Mouse (Mus musculus): ENCODE measurements at regions not wholly inside any gene's neighbourhood (a gene's known extent, or its start where the extent isn't known, plus 50 kb on each side); places are given as distances from the start of the nearest gene placed in this dataset.

- in situ Hi-C loops (cut with MboI, MseI), result no loop called here
Measured at GRCm38 (mm10) chr16:62681880-62682279, 104.7 kb downstream of the Nsun3 start.

GRCm38 (mm10) chr16:62676815-62677214 lies 109.8 kb downstream of the Nsun3 start:
- in situ Hi-C loops (cut with MboI, MseI), result no loop called here

GRCm38 (mm10) chr16:62657383-62657782 lies 129.2 kb downstream of the Nsun3 start:
- in situ Hi-C loops (cut with MboI, MseI), result no loop called here

GRCm38 (mm10) chr16:62654436-62654835 lies 132.2 kb downstream of the Nsun3 start:
- in situ Hi-C loops (cut with MboI, MseI), result no loop called here

- in situ Hi-C loops (cut with MboI, MseI), result no loop called here
Measured at GRCm38 (mm10) chr16:62653817-62654216, 132.8 kb downstream of the Nsun3 start.

GRCm38 (mm10) chr16:62652769-62653465 lies 133.7 kb downstream of the Nsun3 start:
- in situ Hi-C loops (cut with MboI, MseI), result no loop called here

DNA sequence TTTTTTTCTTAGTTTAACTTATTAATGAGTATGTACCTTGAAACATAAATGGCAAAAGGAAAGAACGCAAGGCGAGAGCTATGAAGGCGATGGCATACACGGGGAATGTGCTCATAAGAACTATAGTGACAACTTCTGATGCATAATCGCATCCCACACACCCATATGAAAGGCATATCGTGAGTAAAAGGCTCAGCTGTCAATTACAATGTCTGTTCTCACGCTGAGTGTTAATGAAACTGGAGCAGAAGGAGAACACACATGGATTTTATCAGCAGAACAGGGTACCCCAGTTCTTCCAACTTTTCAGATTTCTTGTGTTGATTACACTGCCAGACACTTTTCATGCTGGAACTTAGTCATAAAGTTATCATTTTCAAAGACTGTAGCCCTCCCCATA lies 135.8 kb downstream of the Nsun3 start:
- in situ Hi-C loops (cut with MboI, MseI), result no loop called here

- in situ Hi-C loops (cut with MboI, MseI), result no loop called here
Measured at GRCm38 (mm10) chr16:62648326-62648725, 138.3 kb downstream of the Nsun3 start.

DNA sequence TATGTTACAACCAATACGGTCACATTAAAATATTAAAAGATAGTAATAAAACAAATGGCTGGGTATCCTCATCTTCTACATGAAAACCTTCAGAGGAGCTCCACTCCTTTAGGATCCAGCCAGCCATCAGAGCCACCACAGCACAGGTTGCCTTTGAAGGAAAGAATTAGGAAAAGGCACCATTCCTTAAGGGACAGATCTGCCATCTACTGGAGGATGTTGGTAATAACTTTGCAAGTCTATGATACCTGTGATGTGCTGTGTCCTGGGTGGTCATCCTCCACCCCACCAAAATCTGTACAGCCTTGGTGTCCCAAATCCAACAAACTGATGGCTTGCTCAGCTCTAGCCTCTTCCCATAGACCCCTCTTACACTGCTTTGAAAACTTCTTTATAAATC lies 140.5 kb downstream of the Nsun3 start:
- in situ Hi-C loops (cut with MboI, MseI), result no loop called here

DNA sequence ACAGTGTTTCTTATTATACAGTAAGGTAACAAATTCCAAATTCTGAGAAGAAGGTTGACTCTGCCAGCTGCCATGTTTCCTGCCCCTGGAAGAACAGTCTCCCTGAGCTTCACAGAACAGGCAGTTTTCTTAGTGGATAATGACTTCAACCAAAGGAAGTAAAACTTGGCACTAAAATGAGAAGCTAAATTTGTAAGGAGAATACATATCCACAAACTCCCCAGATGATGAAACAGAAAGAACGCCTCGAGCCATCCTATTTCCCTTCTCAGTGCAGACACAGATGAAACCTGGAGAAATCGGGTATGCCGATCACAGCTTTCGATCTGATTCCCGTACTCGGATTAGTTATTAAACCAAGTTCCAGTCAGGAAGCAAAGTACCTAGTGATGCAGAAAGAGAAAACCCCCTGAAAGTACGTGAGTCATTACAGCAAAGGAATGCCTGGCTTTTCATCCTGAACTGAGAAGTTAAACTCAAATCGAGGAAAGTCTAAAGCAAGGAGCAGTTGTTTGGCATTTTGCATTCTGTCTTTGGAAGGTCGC lies 143.7 kb downstream of the Nsun3 start:
- in situ Hi-C loops (cut with MboI, MseI), result no loop called here

- in situ Hi-C loops (cut with MboI, MseI), result no loop called here
Measured at GRCm38 (mm10) chr16:62623938-62624337, 162.7 kb downstream of the Nsun3 start.

DNA sequence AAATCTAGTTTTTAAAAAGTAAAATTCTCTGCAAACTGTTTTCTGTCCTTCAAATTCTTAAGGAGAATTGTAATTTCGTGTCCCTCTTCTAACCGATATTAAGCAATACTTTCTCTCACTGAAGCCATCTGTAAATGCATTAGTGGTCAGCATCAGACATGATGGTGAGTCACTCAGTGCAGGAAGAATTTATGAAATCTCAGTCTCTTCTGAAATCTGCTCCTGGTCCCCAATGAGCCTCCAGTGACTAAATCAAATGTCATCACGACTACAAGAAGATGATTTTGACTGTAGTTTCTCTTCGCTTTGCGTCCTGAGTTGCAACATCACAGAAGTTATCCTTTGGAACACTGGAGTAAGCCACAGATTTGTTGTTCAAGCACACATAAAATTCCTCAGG lies 175.7 kb downstream of the Nsun3 start:
- in situ Hi-C loops (cut with MboI, MseI), result no loop called here

GRCm38 (mm10) chr16:62608617-62609016 lies 178.0 kb downstream of the Nsun3 start:
- in situ Hi-C loops (cut with MboI, MseI), result no loop called here

- in situ Hi-C loops (cut with MboI, MseI), result no loop called here
Measured at GRCm38 (mm10) chr16:62605920-62606319, 180.7 kb downstream of the Nsun3 start.

DNA sequence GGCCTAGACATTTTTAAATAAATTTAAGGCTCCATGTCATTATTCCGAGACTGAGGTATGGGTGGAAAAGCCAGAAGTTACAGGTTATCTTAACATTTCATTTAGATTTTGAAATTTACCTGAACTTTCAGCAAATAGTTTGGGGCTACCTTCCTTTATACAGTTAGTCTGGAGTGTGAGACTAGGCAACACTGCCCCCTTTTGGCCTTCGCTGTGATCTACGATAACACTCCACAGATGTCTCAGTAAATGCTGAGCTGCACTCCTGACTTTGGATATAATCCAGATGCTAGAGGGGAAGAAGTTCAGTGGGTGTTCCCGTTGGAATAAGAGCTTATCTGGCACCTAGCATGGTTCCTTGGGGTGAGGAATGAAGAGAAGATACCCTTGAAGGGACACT lies 224.6 kb downstream of the Nsun3 start:
- in situ Hi-C loops (cut with MboI, MseI), result no loop called here

- in situ Hi-C loops (cut with MboI, MseI), result loop anchor here (5.0 to 25.0 kb wide), 2 partner anchors 61 to 1206 kb away; no protein-coding TSS in a partner anchor
Measured at GRCm38 (mm10) chr16:62543156-62543555, 243.5 kb downstream of the Nsun3 start.

DNA sequence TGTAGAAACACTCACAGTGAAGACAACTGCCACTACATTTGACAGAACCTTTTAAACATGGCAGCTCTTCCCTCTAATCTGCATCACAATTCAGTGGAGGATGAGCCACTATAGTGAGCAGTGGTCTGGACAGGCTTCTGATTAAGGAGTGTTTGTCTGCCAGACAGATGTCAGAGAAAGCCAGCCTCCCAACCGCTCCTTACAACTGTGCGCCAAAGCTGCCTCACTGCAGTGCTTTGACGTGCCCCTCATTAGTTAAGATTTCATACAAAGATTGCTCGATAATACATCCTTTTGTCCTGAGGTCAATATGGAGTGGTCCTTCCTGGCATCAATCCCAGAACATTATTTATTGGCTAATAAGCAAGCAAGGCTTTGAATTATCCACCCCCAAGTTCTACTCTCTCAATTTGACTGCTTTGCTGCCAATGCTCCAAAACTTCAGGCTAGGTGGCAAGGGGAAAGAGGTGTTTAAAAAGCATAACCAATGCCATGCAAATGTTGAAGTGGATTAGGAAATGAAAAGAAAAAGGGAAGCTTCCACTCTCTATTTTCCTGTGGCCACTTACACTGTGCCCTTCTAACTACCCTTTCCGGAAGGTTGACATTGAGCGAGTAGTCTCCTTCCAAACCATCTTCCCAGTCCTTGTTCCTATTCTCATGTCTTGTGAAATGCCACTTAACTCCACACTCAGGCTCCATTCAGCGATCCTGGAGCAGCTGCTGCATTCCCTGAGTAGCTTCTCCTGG lies 248.7 kb downstream of the Nsun3 start:
- in situ Hi-C loops (cut with MboI, MseI), result loop anchor here in 1 of 2 experiments (25.0 kb wide), 1 partner anchor 1201 kb away; no protein-coding TSS in a partner anchor

DNA sequence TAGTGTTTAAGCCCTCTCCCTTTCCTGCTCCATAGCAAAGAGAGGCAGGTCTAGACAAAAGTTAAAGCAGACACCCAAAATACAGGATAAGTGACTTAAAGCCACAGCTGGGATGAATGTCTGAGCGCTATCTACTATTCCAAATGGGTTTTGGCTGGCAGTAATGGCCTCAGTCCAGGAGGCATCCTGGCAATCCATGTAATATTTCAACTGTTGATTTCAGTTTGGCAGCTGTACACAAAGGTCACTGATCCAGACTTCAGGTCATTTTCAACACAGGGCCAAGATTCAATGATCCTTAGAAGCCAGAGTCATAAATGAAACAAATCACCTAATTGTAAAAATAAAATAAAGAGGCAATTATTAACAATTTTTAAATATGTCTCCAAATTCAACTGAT lies 277.3 kb downstream of the Nsun3 start:
- in situ Hi-C loops (cut with MboI, MseI), result no loop called here

- in situ Hi-C loops (cut with MboI, MseI), result no loop called here
Measured at GRCm38 (mm10) chr16:62506725-62507482, 279.7 kb downstream of the Nsun3 start.

DNA sequence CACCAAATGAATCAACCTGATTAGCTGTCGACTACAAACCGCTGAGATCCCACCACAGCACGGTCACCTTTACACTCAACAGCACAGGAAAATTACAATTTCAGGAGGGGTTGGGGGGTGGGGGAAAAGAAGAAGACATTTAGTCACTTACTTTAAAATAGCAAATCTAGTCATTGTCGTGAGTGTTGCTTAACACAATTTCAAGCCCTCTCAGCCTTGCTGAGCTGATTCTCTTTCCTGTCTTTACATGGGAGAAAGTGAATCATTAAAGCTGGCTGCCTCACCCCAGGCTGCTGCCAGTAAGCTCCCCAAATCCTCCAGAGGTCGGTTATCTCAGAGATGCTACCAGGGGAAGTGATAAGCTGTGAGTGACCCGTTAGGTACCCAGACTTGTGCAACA lies 285.7 kb downstream of the Nsun3 start:
- in situ Hi-C loops (cut with MboI, MseI), result no loop called here

- in situ Hi-C loops (cut with MboI, MseI), result no loop called here
Measured at GRCm38 (mm10) chr16:62500334-62500733, 286.3 kb downstream of the Nsun3 start.

- in situ Hi-C loops (cut with MboI, MseI), result no loop called here
Measured at GRCm38 (mm10) chr16:62498761-62499160, 287.9 kb downstream of the Nsun3 start.

All from T-helper 17 cell (primary cell).